Mouse (Mus musculus) bone marrow macrophage, adult 2 months (primary cell): ENCODE measurements around the gene Nog.

ENCODE experiments used
- CTCF ChIP-seq: IDR thresholded peaks from 2 replicates; pipeline ENCODE4 v1.5.1; 2012; ENCODE audit warnings: low read depth, mild to moderate bottlenecking, low read length, moderate library complexity
- POLR2A ChIP-seq: IDR thresholded peaks from 2 replicates; pipeline ENCODE4 v1.6.1; 2012; ENCODE audit warnings: mild to moderate bottlenecking, low read depth, low read length, borderline replicate concordance

GRCm38 (mm10) chr11:89257893-89258292 is 44.2 kb downstream of the Nog start:
- no peak for TF ChIP-seq POLR2A
- no peak for TF ChIP-seq CTCF
